Mouse (Mus musculus): ENCODE data around the gene Kif28.
"Not testable (repeated sequence)": the region's sequence is repeated elsewhere in the genome, so short reads cannot be mapped to it uniquely, and the experiment has no call there.

The Kif28 gene

GRCm38 (mm10) chr1:179715289-179715688 is 29.8 kb downstream of the Kif28 start:
- ChIA-PET CTCF (interaction anchor here in 1 of 4 experiments (4.2 kb wide), 1 partner anchor 19 kb away, joined by 19 read pairs; no protein-coding TSS in a partner anchor), POLR2A (interaction anchor here in 1 of 4 experiments (0.6 kb wide), 1 partner anchor 84 kb away, joined by 5 read pairs; no protein-coding TSS in a partner anchor)

- POLR2A ChIA-PET: interaction anchor here in 2 of 4 experiments (0.9 to 1.3 kb wide), 4 partner anchors 9 to 136 kb away, joined by 3 read pairs; no protein-coding TSS in a partner anchor
- CTCF ChIA-PET: interaction anchor here (0.6 to 4.2 kb wide), 9 partner anchors 10 to 215 kb away, joined by 3 to 19 read pairs (median 3); no protein-coding TSS in a partner anchor
These were observed 31.7 kb downstream of the Kif28 start for GRCm38 (mm10) chr1:179713367-179713766.

- POLR2A ChIA-PET: interaction anchor here in 2 of 4 experiments (0.6 to 1.1 kb wide), 2 partner anchors 10 to 136 kb away, joined by 3 to 4 read pairs; no protein-coding TSS in a partner anchor
These were observed 32.4 kb downstream of the Kif28 start for GRCm38 (mm10) chr1:179712658-179713057.

GRCm38 (mm10) chr1:179710739-179711138 is 34.3 kb downstream of the Kif28 start:
- ChIA-PET CTCF (interaction anchor here in 1 of 4 experiments (1.1 kb wide), 1 partner anchor 24 kb away, joined by 3 read pairs; no protein-coding TSS in a partner anchor), POLR2A (no interaction called here)

More at GRCm38 (mm10) chr1:179712658-179713057, 32.4 kb downstream of the Kif28 start:
- CTCF ChIA-PET: interaction anchor here in 3 of 4 experiments (0.5 to 4.2 kb wide), 5 partner anchors 22 to 216 kb away, joined by 3 to 19 read pairs (median 3); no protein-coding TSS in a partner anchor

- CTCF ChIA-PET: interaction anchor here in 2 of 4 experiments (1.1 to 2.6 kb wide), 1 partner anchor 26 kb away, joined by 3 to 7 read pairs; no protein-coding TSS in a partner anchor
These were observed 35.7 kb downstream of the Kif28 start for GRCm38 (mm10) chr1:179709390-179709789.

GRCm38 (mm10) chr1:179705154-179705553 is 39.9 kb downstream of the Kif28 start:
- ChIA-PET POLR2A (no interaction called here), CTCF (interaction anchor here in 1 of 4 experiments (0.9 kb wide), 1 partner anchor 30 kb away, joined by 3 read pairs; no protein-coding TSS in a partner anchor)

More at GRCm38 (mm10) chr1:179709390-179709789, 35.7 kb downstream of the Kif28 start:
- POLR2A ChIA-PET: interaction anchor here in 2 of 4 experiments (0.5 to 1.4 kb wide), 3 partner anchors 42 to 196 kb away, joined by 3 read pairs; partner anchors contain the start of gene Sccpdh (in 1 of the 2)

- CTCF ChIA-PET: no interaction called here
- POLR2A ChIA-PET: interaction anchor here in 1 of 4 experiments (0.7 to 1.5 kb wide), 2 partner anchors 10 to 140 kb away, joined by 3 read pairs; no protein-coding TSS in a partner anchor
These were observed 40.9 kb downstream of the Kif28 start for GRCm38 (mm10) chr1:179704150-179704549.

GRCm38 (mm10) chr1:179689479-179689878 is 55.6 kb downstream of the Kif28 start:
- POLR2A ChIA-PET: interaction anchor here in 1 of 4 experiments (0.5 kb wide), 1 partner anchor 57 kb away, joined by 4 read pairs; no protein-coding TSS in a partner anchor
- CTCF ChIA-PET: interaction anchor here in 1 of 4 experiments (0.8 kb wide), 1 partner anchor 46 kb away, joined by 3 read pairs; no protein-coding TSS in a partner anchor

- ChIA-PET CTCF (interaction anchor here in 2 of 4 experiments (0.8 to 1.0 kb wide), 2 partner anchors 46 to 65 kb away, joined by 3 to 4 read pairs; no protein-coding TSS in a partner anchor), POLR2A (interaction anchor here in 2 of 4 experiments (0.5 to 0.8 kb wide), 2 partner anchors 10 to 56 kb away, joined by 3 to 4 read pairs; no protein-coding TSS in a partner anchor)
These were observed 56.2 kb downstream of the Kif28 start for GRCm38 (mm10) chr1:179688914-179689313.

- CTCF ChIA-PET: interaction anchor here in 1 of 4 experiments (1.0 kb wide), 1 partner anchor 64 kb away, joined by 4 read pairs; no protein-coding TSS in a partner anchor
- POLR2A ChIA-PET: interaction anchor here in 1 of 4 experiments (0.6 to 0.8 kb wide), 2 partner anchors 11 to 417 kb away, joined by 3 read pairs; no protein-coding TSS in a partner anchor
These were observed 56.7 kb downstream of the Kif28 start for GRCm38 (mm10) chr1:179688415-179688814.

GRCm38 (mm10) chr1:179687966-179688365 is 57.1 kb downstream of the Kif28 start:
- CTCF ChIA-PET: no interaction called here
- POLR2A ChIA-PET: interaction anchor here in 2 of 4 experiments (0.6 to 1.6 kb wide), 2 partner anchors 79 to 417 kb away, joined by 3 read pairs; no protein-coding TSS in a partner anchor

- CTCF ChIA-PET: no interaction called here
- POLR2A ChIA-PET: interaction anchor here in 1 of 4 experiments (0.6 to 1.6 kb wide), 2 partner anchors 78 to 224 kb away, joined by 3 read pairs; no protein-coding TSS in a partner anchor
These were observed 57.8 kb downstream of the Kif28 start for GRCm38 (mm10) chr1:179687305-179687704.

- ChIA-PET CTCF (no interaction called here), POLR2A (interaction anchor here in 2 of 4 experiments (0.6 to 1.6 kb wide), 4 partner anchors 78 to 669 kb away, joined by 3 read pairs; no protein-coding TSS in a partner anchor)
These were observed 58.3 kb downstream of the Kif28 start for GRCm38 (mm10) chr1:179686781-179687180.

- CTCF ChIA-PET: interaction anchor here in 1 of 4 experiments (0.6 kb wide), 1 partner anchor 48 kb away, joined by 3 read pairs; no protein-coding TSS in a partner anchor
- POLR2A ChIA-PET: interaction anchor here in 2 of 4 experiments (0.6 to 0.7 kb wide), 2 partner anchors 540 to 670 kb away, joined by 3 read pairs; no protein-coding TSS in a partner anchor
These were observed 58.7 kb downstream of the Kif28 start for GRCm38 (mm10) chr1:179686348-179686747.

- POLR2A ChIA-PET: not testable (repeated sequence)
- CTCF ChIA-PET: interaction anchor here in 1 of 4 experiments (0.6 kb wide), 1 partner anchor 1155 kb away, joined by 5 read pairs; no protein-coding TSS in a partner anchor
These were observed 62.3 kb downstream of the Kif28 start for GRCm38 (mm10) chr1:179682753-179683152.

- CTCF ChIA-PET: no interaction called here
- POLR2A ChIA-PET: interaction anchor here in 1 of 4 experiments (3.6 kb wide), 1 partner anchor 11 kb away, joined by 23 read pairs; the partner anchor contains the start of gene Sccpdh
These were observed 65.7 kb downstream of the Kif28 start for GRCm38 (mm10) chr1:179679326-179679725.

- POLR2A ChIA-PET: interaction anchor here in 3 of 4 experiments (0.6 to 3.6 kb wide), 5 partner anchors 9 to 779 kb away, joined by 3 to 23 read pairs (median 3); partner anchors contain the start of gene Sccpdh (in 2 of the 3)
- CTCF ChIA-PET: interaction anchor here in 3 of 4 experiments (1.1 to 1.3 kb wide), 3 partner anchors 31 to 67 kb away, joined by 3 to 5 read pairs (median 3); no protein-coding TSS in a partner anchor
These were observed 68.0 kb downstream of the Kif28 start for GRCm38 (mm10) chr1:179677031-179677430.

- ChIA-PET CTCF (interaction anchor here in 1 of 4 experiments (1.4 kb wide), 1 partner anchor 61 kb away, joined by 4 read pairs; no protein-coding TSS in a partner anchor), POLR2A (interaction anchor here in 1 of 4 experiments (0.7 to 1.4 kb wide), 2 partner anchors 10 to 109 kb away, joined by 3 to 4 read pairs; no protein-coding TSS in a partner anchor)
These were observed 70.7 kb downstream of the Kif28 start for GRCm38 (mm10) chr1:179674355-179674754.

All from embryonic stem cell, embryonic (primary cell).